Mouse (Mus musculus) myocyte (in vitro differentiated cells): Measurements from ENCODE around the gene Map4k3.

Experiments
- E2F4 ChIP-seq: IDR thresholded peaks from one replicate; pipeline ENCODE4 v1.6.1; 2011; ENCODE audit warnings: mild to moderate bottlenecking, control low read depth, moderate library complexity; ENCODE audit not compliant: insufficient read depth
- MAX ChIP-seq: IDR thresholded peaks from one replicate; pipeline ENCODE4 v1.6.1; 2011; ENCODE audit warnings: low read depth, mild to moderate bottlenecking, control low read depth
- POLR2A ChIP-seq: IDR thresholded peaks from one replicate; pipeline ENCODE4 v1.6.1; 2011; ENCODE audit warnings: low read depth, mild to moderate bottlenecking, control low read depth, moderate library complexity; ENCODE audit not compliant: insufficient read length
- POLR2AphosphoS2 ChIP-seq: IDR thresholded peaks from one replicate; pipeline ENCODE4 v1.6.1; 2011; ENCODE audit warnings: low read depth, control low read depth; ENCODE audit not compliant: insufficient read length
- SRF ChIP-seq: IDR thresholded peaks from one replicate; pipeline ENCODE4 v1.6.1; 2011; ENCODE audit warnings: low read depth; ENCODE audit not compliant: control insufficient read depth, insufficient read length

DNA sequence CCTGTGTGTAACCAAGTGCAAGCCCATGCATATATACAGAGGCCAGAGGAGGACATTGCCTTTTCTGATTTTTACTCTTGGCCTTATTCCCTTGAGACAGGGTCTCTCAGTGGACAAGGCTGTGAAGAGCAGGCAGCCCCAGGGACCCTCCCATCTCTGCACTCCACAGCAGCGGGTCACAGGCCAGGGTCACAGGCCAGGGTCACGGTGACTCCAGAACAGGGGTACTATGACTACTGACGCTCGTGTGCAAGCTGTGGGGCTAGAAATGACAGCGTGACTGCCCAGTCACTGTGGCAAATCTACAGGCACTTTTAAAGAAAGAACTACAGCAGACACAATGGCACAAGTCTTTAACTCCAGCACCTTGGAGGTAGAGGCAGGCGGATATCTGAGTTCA is 50.1 kb downstream of the Map4k3 start:
- TF ChIP-seq POLR2A, result no peak
- no peak for TF ChIP-seq E2F4
- TF ChIP-seq POLR2AphosphoS2, result no peak
- TF ChIP-seq SRF, result no peak
- TF ChIP-seq MAX, result no peak
